Mouse (Mus musculus): ENCODE measurements around the gene Spon1. TPM values are rescaled to one million over a fixed set of nuclear protein-coding genes. Genes with fewer than 3 reads are reported as not detected.

Gene Spon1
- total and polyA plus RNA-seq, 3 experiments = not detected

GRCm38 (mm10) chr7:113843150-113843549 is 77.4 kb downstream of the Spon1 start:
- Histone ChIP-seq H3K27me3 (ENCODE audit: control insufficient read depth in 1 of 2, insufficient read depth in 2 of 2, low read length in 2 of 2) (no peaks in the 10 kb centered on the region), H3K4me1 (ENCODE audit: control insufficient read depth in 1 of 2, insufficient read depth in 2 of 2, low read length in 2 of 2) (no peaks in the 10 kb centered on the region), H3K9me3 (replicated peaks; ENCODE audit: insufficient read depth, low read length) (no peaks in the 10 kb centered on the region), H3K79me2 (ENCODE audit: control insufficient read depth, insufficient read depth, low read length, poor library complexity) (no peaks in the 10 kb centered on the region), H3K27ac (ENCODE audit: control insufficient read depth, low read depth, low read length) (no peak overlapping the region), H3K36me3 (ENCODE audit: control insufficient read depth in 1 of 2, insufficient read depth in 2 of 2, low read length in 2 of 2) (no peaks in the 10 kb centered on the region), H3K9ac (ENCODE audit: control insufficient read depth, low read depth, low read length, poor library complexity, severe bottlenecking) (no peak overlapping the region), H3K4me3 (ENCODE audit: control insufficient read depth in 1 of 2, insufficient read depth in 1 of 2, low read depth in 2 of 2, low read length in 2 of 2) (no peak overlapping the region)
- TF ChIP-seq JUND (IDR thresholded peaks at IDR 0.05; ENCODE audit: low read depth, low read length) = no peak
- TF ChIP-seq RCOR1 (IDR thresholded peaks at IDR 0.05; ENCODE audit: low read depth, low read length) = no peak
- no peak for TF ChIP-seq SIN3A (IDR thresholded peaks at IDR 0.05; ENCODE audit: low read length)
- no peak for TF ChIP-seq CHD1 (IDR thresholded peaks at IDR 0.05; ENCODE audit: low read depth, low read length)
- no peak for TF ChIP-seq USF2 (IDR thresholded peaks at IDR 0.05; ENCODE audit: borderline replicate concordance in 1 of 2, insufficient read depth in 1 of 2, low read depth in 1 of 2, low read length in 2 of 2)
- no peak for TF ChIP-seq CHD2 (IDR thresholded peaks at IDR 0.05; ENCODE audit: low read length)
- no peak for DNase-seq (ENCODE audit: low read depth, low spot score)

GRCm38 (mm10) chr7:113845191-113845590 is 79.4 kb downstream of the Spon1 start:
- H3K36me3 ChIP-seq (ENCODE audit: control insufficient read depth in 1 of 2, insufficient read depth in 2 of 2, low read length in 2 of 2) = no peaks in the 10 kb centered on the region
- TF ChIP-seq CTCF (IDR thresholded peaks at IDR 0.05 in 2 of 3, conservative IDR thresholded peaks at IDR 0.05 in 1 of 3; ENCODE audit: control insufficient read depth in 1 of 3, insufficient read depth in 1 of 3, low read depth in 2 of 3, low read length in 3 of 3, poor library complexity in 1 of 3, severe bottlenecking in 1 of 3) (no peak), POLR2AphosphoS5 (IDR thresholded peaks at IDR 0.05; ENCODE audit: borderline replicate concordance, low read depth, low read length) (no peak), E2F4 (IDR thresholded peaks at IDR 0.05; ENCODE audit: borderline replicate concordance, low read depth, low read length) (no peak), POLR2A (IDR thresholded peaks at IDR 0.05; ENCODE audit: control insufficient read depth in 1 of 2, insufficient read depth in 1 of 2, low read depth in 1 of 2, low read length in 2 of 2, poor library complexity in 1 of 2) (no peak), USF1 (IDR thresholded peaks at IDR 0.05; ENCODE audit: low read depth, low read length) (no peak), MAFK (IDR thresholded peaks at IDR 0.05; ENCODE audit: borderline replicate concordance, low read depth, low read length) (no peak), EP300 (IDR thresholded peaks at IDR 0.05; ENCODE audit: low read depth in 1 of 2, low read length in 2 of 2) (no peak), ZKSCAN1 (IDR thresholded peaks at IDR 0.05; ENCODE audit: low read depth, low read length) (no peak), ZMIZ1 (IDR thresholded peaks at IDR 0.05; ENCODE audit: low read depth, low read length) (no peak), NRF1 (IDR thresholded peaks at IDR 0.05; ENCODE audit: insufficient read depth, low read depth, low read length, poor library complexity, severe bottlenecking) (no peak), MXI1 (IDR thresholded peaks at IDR 0.05; ENCODE audit: low read depth, low read length) (no peak), HCFC1 (IDR thresholded peaks at IDR 0.05; ENCODE audit: low read depth, low read length) (no peak), UBTF (IDR thresholded peaks at IDR 0.05; ENCODE audit: borderline replicate concordance, insufficient read depth, low read depth, low read length) (no peak), KAT2A (conservative IDR thresholded peaks at IDR 0.05; ENCODE audit: low read depth, low read length) (no peak), MEF2A (IDR thresholded peaks at IDR 0.05; ENCODE audit: extremely low read depth, insufficient replicate concordance, low read depth, low read length, poor library complexity, severe bottlenecking) (no peak), MAX (IDR thresholded peaks at IDR 0.05; ENCODE audit: low read length) (no peak), RCOR1 (IDR thresholded peaks at IDR 0.05; ENCODE audit: low read depth, low read length) (no peak), TAL1 (IDR thresholded peaks at IDR 0.05; ENCODE audit: low read length) (no peak), ZNF384 (IDR thresholded peaks at IDR 0.05; ENCODE audit: low read depth, low read length) (no peak)
- no peaks in the 10 kb centered on the region for H3K4me1 ChIP-seq (ENCODE audit: control insufficient read depth in 1 of 2, insufficient read depth in 2 of 2, low read length in 2 of 2)
- no peak for DNase-seq (ENCODE audit: low read depth, low spot score)
- H3K27ac ChIP-seq (ENCODE audit: control insufficient read depth, low read depth, low read length) = no peak overlapping the region
- no peak overlapping the region for H3K9ac ChIP-seq (ENCODE audit: control insufficient read depth, low read depth, low read length, poor library complexity, severe bottlenecking)
- no peaks in the 10 kb centered on the region for H3K9me3 ChIP-seq (replicated peaks; ENCODE audit: insufficient read depth, low read length)
- H3K27me3 ChIP-seq (ENCODE audit: control insufficient read depth in 1 of 2, insufficient read depth in 2 of 2, low read length in 2 of 2) = no peaks in the 10 kb centered on the region
- H3K4me3 ChIP-seq (ENCODE audit: control insufficient read depth in 1 of 2, insufficient read depth in 1 of 2, low read depth in 2 of 2, low read length in 2 of 2) = no peak overlapping the region
- no peaks in the 10 kb centered on the region for H3K79me2 ChIP-seq (ENCODE audit: control insufficient read depth, insufficient read depth, low read length, poor library complexity)

Measured in MEL (cell line).